Mouse (Mus musculus) heart, postnatal 0 days (tissue): ENCODE data around the gene Plekhf1.

Experiments
- CTCF ChIP-seq: IDR thresholded peaks from 2 replicates; pipeline ENCODE4 v1.5.1; 2016; ENCODE audit warnings: antibody characterized with exemption, control low read depth, low read depth
- EP300 ChIP-seq: IDR thresholded peaks from 2 replicates; pipeline ENCODE4 v1.6.1; 2016; ENCODE audit warnings: antibody characterized with exemption, low read depth

DNA sequence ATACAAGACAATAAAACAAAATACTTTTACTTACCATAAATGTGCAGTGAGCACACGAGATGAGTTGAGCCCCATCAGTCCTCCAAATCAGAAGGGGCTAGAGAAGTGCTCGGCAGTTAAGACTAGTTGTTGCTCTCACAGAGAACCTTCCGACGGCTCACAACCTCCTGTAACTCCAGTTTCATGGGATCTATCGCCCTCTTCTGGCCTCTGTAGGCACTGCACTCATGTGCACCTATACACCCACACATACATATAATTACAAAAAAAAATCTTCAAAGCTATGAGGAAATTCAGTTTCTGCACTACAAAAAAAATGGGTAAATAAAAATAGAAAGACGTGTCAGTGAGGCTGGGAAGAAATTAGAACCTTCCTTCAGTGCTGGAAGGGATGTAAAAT is 23.5 kb downstream of the Plekhf1 start:
- TF ChIP-seq CTCF (no peak), EP300 (no peak)
